Mouse (Mus musculus) activated CD4-positive, CD25-positive, alpha-beta regulatory T cell, adult 4 months (primary cell): ENCODE measurements around the gene Aco1. TPM values are rescaled to one million over a fixed set of nuclear protein-coding genes. Genes with fewer than 3 reads are reported as not detected.

Source experiments
- ATAC-seq: one replicate; pipeline ENCODE4 v1.8.0; 2017
- polyA plus RNA-seq, 2 experiments: library from polyadenylated mRNA; unstranded; fragments of 100-300 nt; shearing (Covaris generic); gene quantifications; one replicate each; pipeline ENCODE4 v1.2.1; 2017

Gene Aco1
- polyA plus RNA-seq, 2 experiments from 2014 or later: 20.3 to 22.6 TPM

- ATAC-seq: no peak
Observed at GRCm38 (mm10) chr4:40157500-40158223, 14.8 kb downstream of the Aco1 start.

GRCm38 (mm10) chr4:40158224-40158540 is 15.3 kb downstream of the Aco1 start:
- no peak for ATAC-seq

- ATAC-seq: no peak
Observed at GRCm38 (mm10) chr4:40160591-40161434, 17.9 kb downstream of the Aco1 start.

- ATAC-seq: no peak
Observed at GRCm38 (mm10) chr4:40163646-40164045, 20.8 kb downstream of the Aco1 start.

GRCm38 (mm10) chr4:40171477-40171876 is 28.6 kb downstream of the Aco1 start:
- ATAC-seq: no peak

- ATAC-seq: peak; percentile 84
Observed at GRCm38 (mm10) chr4:40172336-40172735, 29.5 kb downstream of the Aco1 start.

GRCm38 (mm10) chr4:40174321-40174720 is 31.4 kb downstream of the Aco1 start:
- ATAC-seq: no peak

GRCm38 (mm10) chr4:40178584-40178983 is 35.7 kb downstream of the Aco1 start:
- no peak for ATAC-seq

- ATAC-seq: no peak
Observed at GRCm38 (mm10) chr4:40180046-40180445, 37.2 kb downstream of the Aco1 start.

- no peak for ATAC-seq
Observed at GRCm38 (mm10) chr4:40181681-40182080, 38.8 kb downstream of the Aco1 start.

- peak; percentile 75 for ATAC-seq
Observed at GRCm38 (mm10) chr4:40182651-40183320, 39.9 kb downstream of the Aco1 start.

- ATAC-seq: no peak
Observed at GRCm38 (mm10) chr4:40183781-40184180, 40.9 kb downstream of the Aco1 start.

- no peak for ATAC-seq
Observed at GRCm38 (mm10) chr4:40184470-40184869, 41.6 kb downstream of the Aco1 start.

- ATAC-seq: no peak
Observed at GRCm38 (mm10) chr4:40187956-40188355, 45.1 kb downstream of the Aco1 start.

- ATAC-seq: no peak
Observed at GRCm38 (mm10) chr4:40192246-40192645, 49.4 kb downstream of the Aco1 start.

- no peak for ATAC-seq
Observed at GRCm38 (mm10) chr4:40193461-40193860, 50.6 kb downstream of the Aco1 start.

- no peak for ATAC-seq
Observed at GRCm38 (mm10) chr4:40195336-40195735, 52.5 kb downstream of the Aco1 start.

- no peak for ATAC-seq
Observed at GRCm38 (mm10) chr4:40202205-40202604, 59.3 kb downstream of the Aco1 start.

- no peak for ATAC-seq
Observed at GRCm38 (mm10) chr4:40204374-40204773, 61.5 kb downstream of the Aco1 start.

GRCm38 (mm10) chr4:40205231-40205903 is 62.5 kb downstream of the Aco1 start:
- ATAC-seq: no peak

GRCm38 (mm10) chr4:40207701-40208100 is 64.8 kb downstream of the Aco1 start:
- ATAC-seq: no peak

GRCm38 (mm10) chr4:40212177-40212576 is 69.3 kb downstream of the Aco1 start:
- ATAC-seq: no peak

GRCm38 (mm10) chr4:40217910-40218309 is 75.0 kb downstream of the Aco1 start:
- ATAC-seq: no peak
